Mouse (Mus musculus) ES-Bruce4 (cell line): ENCODE results near the gene Gpr156.

Source experiments
- CTCF ChIP-seq: IDR thresholded peaks from one replicate; pipeline ENCODE4 v1.8.1; 2011; ENCODE audit warnings: low read depth, low read length
- EP300 ChIP-seq: IDR thresholded peaks from 2 replicates; pipeline ENCODE4 v1.6.1; 2011; ENCODE audit warnings: low read depth, low read length; ENCODE audit not compliant: insufficient read depth
- POLR2A ChIP-seq: IDR thresholded peaks from one replicate; pipeline ENCODE4 v1.8.1; 2011; ENCODE audit warnings: low read length; ENCODE audit not compliant: insufficient read depth

DNA sequence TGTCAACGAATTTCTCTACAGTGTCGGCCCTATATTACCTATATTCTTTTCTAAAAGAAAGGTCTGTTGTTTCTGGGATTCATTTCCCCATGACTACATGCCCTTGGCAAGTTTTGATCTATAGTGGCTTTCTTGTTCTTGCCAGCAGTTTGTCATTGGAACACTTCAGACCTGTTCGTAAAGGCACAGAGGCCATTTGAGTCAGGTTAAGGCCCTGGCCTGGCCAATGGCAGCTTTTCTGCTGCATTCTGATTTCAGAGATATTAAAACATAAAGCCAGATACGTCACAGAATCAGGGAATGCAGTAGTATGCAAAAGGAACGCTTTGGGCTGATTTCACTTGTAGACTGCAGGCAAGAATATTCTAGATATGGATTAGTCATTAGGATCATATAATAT, 17.5 kb upstream of the Gpr156 start:
- TF ChIP-seq EP300 (no peak), POLR2A (no peak), CTCF (no peak)
